Mouse (Mus musculus): ENCODE results near the gene 1700012P22Rik. TPM values are rescaled to one million over a fixed set of nuclear protein-coding genes. Genes with fewer than 3 reads are reported as not detected.

The 1700012P22Rik gene
- polyA plus RNA-seq, 1 experiment = not detected

- 88% methylated on average over 3 of the region's 3 CpGs for WGBS
- Histone ChIP-seq H3K27ac (ENCODE audit: insufficient read depth, low read length) (no peak overlapping the region), H3K4me3 (ENCODE audit: extremely low read depth, insufficient read depth, insufficient read length) (no peak overlapping the region), H3K4me1 (ENCODE audit: control insufficient read depth, insufficient read depth, insufficient read length) (no peaks in the 10 kb centered on the region), H3K36me3 (ENCODE audit: control insufficient read depth, insufficient read depth, low read length) (no peaks in the 10 kb centered on the region), H3K27me3 (ENCODE audit: control insufficient read depth, insufficient read depth, low read length) (no peaks in the 10 kb centered on the region)
- DNase-seq (ENCODE audit: low read depth in 1 of 2, low spot score in 2 of 2) = no peak
- TF ChIP-seq CTCF (IDR thresholded peaks at IDR 0.05; ENCODE audit: extremely low read depth, insufficient read depth, insufficient read length, insufficient replicate concordance) (no peak), POLR2A (IDR thresholded peaks at IDR 0.05; ENCODE audit: low read depth, low read length) (no peak)
These were observed 32.3 kb downstream of the 1700012P22Rik start for GRCm38 (mm10) chr4:144406261-144406660.

GRCm38 (mm10) chr4:144404456-144405086, 34.0 kb downstream of the 1700012P22Rik start:
- Histone ChIP-seq H3K27ac (ENCODE audit: insufficient read depth, low read length) (no peak overlapping the region), H3K27me3 (ENCODE audit: control insufficient read depth, insufficient read depth, low read length) (no peaks in the 10 kb centered on the region), H3K4me3 (ENCODE audit: extremely low read depth, insufficient read depth, insufficient read length) (no peak overlapping the region; the same call in 1 of the 2 replicates), H3K36me3 (ENCODE audit: control insufficient read depth, insufficient read depth, low read length) (no peaks in the 10 kb centered on the region), H3K4me1 (ENCODE audit: control insufficient read depth, insufficient read depth, insufficient read length) (no peaks in the 10 kb centered on the region)
- 3% methylated on average over 17 of the region's 17 CpGs for WGBS
- TF ChIP-seq CTCF (IDR thresholded peaks at IDR 0.05; ENCODE audit: extremely low read depth, insufficient read depth, insufficient read length, insufficient replicate concordance) = no peak
- DNase-seq (ENCODE audit: low read depth in 1 of 2, low spot score in 2 of 2) = no peak

- no peak overlapping the region for H3K4me3 ChIP-seq (ENCODE audit: extremely low read depth, insufficient read depth, insufficient read length)
- no peaks in the 10 kb centered on the region for H3K27me3 ChIP-seq (ENCODE audit: control insufficient read depth, insufficient read depth, low read length)
- 8% methylated on average over 4 of the region's 4 CpGs for WGBS
- no peak for TF ChIP-seq POLR2A (IDR thresholded peaks at IDR 0.05; ENCODE audit: low read depth, low read length)
- no peak for TF ChIP-seq CTCF (IDR thresholded peaks at IDR 0.05; ENCODE audit: extremely low read depth, insufficient read depth, insufficient read length, insufficient replicate concordance)
- no peaks in the 10 kb centered on the region for H3K4me1 ChIP-seq (ENCODE audit: control insufficient read depth, insufficient read depth, insufficient read length)
- no peaks in the 10 kb centered on the region for H3K36me3 ChIP-seq (ENCODE audit: control insufficient read depth, insufficient read depth, low read length)
- no peak overlapping the region for H3K27ac ChIP-seq (ENCODE audit: insufficient read depth, low read length)
- DNase-seq (ENCODE audit: low read depth in 1 of 2, low spot score in 2 of 2) = no peak
These were observed 35.9 kb downstream of the 1700012P22Rik start for GRCm38 (mm10) chr4:144402712-144403111.

GRCm38 (mm10) chr4:144396316-144396715, 42.3 kb downstream of the 1700012P22Rik start:
- H3K36me3 ChIP-seq (ENCODE audit: control insufficient read depth, insufficient read depth, low read length) = no peaks in the 10 kb centered on the region
- 79% methylated on average over 3 of the region's 3 CpGs for WGBS
- no peak for DNase-seq (ENCODE audit: low read depth in 1 of 2, low spot score in 2 of 2)
- no peaks in the 10 kb centered on the region for H3K27me3 ChIP-seq (ENCODE audit: control insufficient read depth, insufficient read depth, low read length)
- no peak overlapping the region for H3K4me3 ChIP-seq (ENCODE audit: extremely low read depth, insufficient read depth, insufficient read length)
- H3K4me1 ChIP-seq (ENCODE audit: control insufficient read depth, insufficient read depth, insufficient read length) = no peaks in the 10 kb centered on the region
- H3K27ac ChIP-seq (ENCODE audit: insufficient read depth, low read length) = no peak overlapping the region
- no peak for TF ChIP-seq CTCF (IDR thresholded peaks at IDR 0.05; ENCODE audit: extremely low read depth, insufficient read depth, insufficient read length, insufficient replicate concordance)

GRCm38 (mm10) chr4:144377911-144378310, 60.7 kb downstream of the 1700012P22Rik start, which contains the start of gene Pramef20:
Pramef20 (minus strand) TSS chr4:144377933.
- no peaks in the 10 kb centered on the region for H3K27me3 ChIP-seq (ENCODE audit: control insufficient read depth, insufficient read depth, low read length)
- H3K4me1 ChIP-seq (ENCODE audit: control insufficient read depth, insufficient read depth, insufficient read length) = no peaks in the 10 kb centered on the region
- TF ChIP-seq CTCF (IDR thresholded peaks at IDR 0.05; ENCODE audit: extremely low read depth, insufficient read depth, insufficient read length, insufficient replicate concordance) (no peak), POLR2A (IDR thresholded peaks at IDR 0.05; ENCODE audit: low read depth, low read length) (no peak)
- H3K4me3 ChIP-seq (ENCODE audit: extremely low read depth, insufficient read depth, insufficient read length) = no peak within 1 kb of the TSS
- H3K36me3 ChIP-seq (ENCODE audit: control insufficient read depth, insufficient read depth, low read length) = no peaks in the 10 kb centered on the region
- 65% methylated on average over 2 of the region's 2 CpGs for WGBS
- DNase-seq (ENCODE audit: low read depth in 1 of 2, low spot score in 2 of 2) = no peak
- H3K27ac ChIP-seq (ENCODE audit: insufficient read depth, low read length) = no peak within 1 kb of the TSS

Other genes starting within 250 kb of the 1700012P22Rik start
- gene Oog2, start 248.1 kb downstream of the 1700012P22Rik start, polyA plus RNA-seq (2012; rRNA removed) = not detected in 2 replicates
- gene C87977, start 225.5 kb downstream of the 1700012P22Rik start, polyA plus RNA-seq (2012; rRNA removed) = not detected in 2 replicates
- not detected in 2 replicates for gene Pramel5, start 158.3 kb downstream of the 1700012P22Rik start, polyA plus RNA-seq (2012; rRNA removed)
- not detected in 2 replicates for gene Gm13128, start 108.5 kb downstream of the 1700012P22Rik start, polyA plus RNA-seq (2012; rRNA removed)
- gene Gm13119, start 80.8 kb downstream of the 1700012P22Rik start, polyA plus RNA-seq (2012; rRNA removed) = not detected in 2 replicates
- gene Pramef20, start 60.8 kb downstream of the 1700012P22Rik start, polyA plus RNA-seq (2012; rRNA removed) = not detected in 2 replicates
- gene Pramef12, start 30.3 kb downstream of the 1700012P22Rik start, polyA plus RNA-seq (2012; rRNA removed) = not detected in 2 replicates
- gene Gm9944, start 14.5 kb upstream of the 1700012P22Rik start, polyA plus RNA-seq (2012; rRNA removed) = not detected in 2 replicates
- gene Aadacl3, start 25.0 kb upstream of the 1700012P22Rik start, polyA plus RNA-seq (2012; rRNA removed) = not detected in 2 replicates
- gene 9430007A20Rik, start 81.0 kb upstream of the 1700012P22Rik start, polyA plus RNA-seq (2012; rRNA removed) = not detected in 2 replicates
- not detected in 2 replicates for gene Gm13124, start 126.4 kb upstream of the 1700012P22Rik start, polyA plus RNA-seq (2012; rRNA removed)
- gene Aadacl4, start 174.9 kb upstream of the 1700012P22Rik start, polyA plus RNA-seq (2012; rRNA removed) = not detected in 2 replicates
- gene Gm436, start 247.6 kb upstream of the 1700012P22Rik start, polyA plus RNA-seq (2012; rRNA removed) = not detected in 2 replicates